Mouse (Mus musculus) midbrain, embryonic 16.5 days (tissue): ENCODE measurements around the gene Ciz1. TPM values are rescaled to one million over a fixed set of nuclear protein-coding genes. Genes with fewer than 3 reads are reported as not detected.
A peak's percentile ranks its signal among the peaks of the same experiment; 100 is the strongest.

Experiments used
- ATAC-seq: fragments of 200-750 bp; cut with Nextera tagmentation; 2 replicates; pipeline ENCODE4 v1.8.0; 2017; ENCODE audit warnings: moderate TSS enrichment
- H3K27ac ChIP-seq: fragments of 300-500 bp; sonication (generic); 2 replicates; pipeline ENCODE4 v1.5.1; 2014; ENCODE audit warnings: mild to moderate bottlenecking, low read length, mixed read lengths
- H3K27me3 ChIP-seq: fragments of 300-500 bp; sonication (generic); 2 replicates; pipeline ENCODE4 v1.6.1; 2014; ENCODE audit warnings: low read depth, low read length, mixed read lengths; ENCODE audit not compliant: control insufficient read depth, insufficient read depth
- H3K36me3 ChIP-seq: fragments of 300-500 bp; sonication (generic); 2 replicates; pipeline ENCODE4 v1.6.1; 2014; ENCODE audit warnings: mild to moderate bottlenecking, low read length, moderate library complexity, mixed read lengths; ENCODE audit not compliant: control insufficient read depth, insufficient read depth
- H3K4me1 ChIP-seq: fragments of 300-500 bp; sonication (generic); 2 replicates; pipeline ENCODE4 v1.6.1; 2014; ENCODE audit warnings: mild to moderate bottlenecking, low read length, mixed read lengths; ENCODE audit not compliant: control insufficient read depth, insufficient read depth
- H3K4me2 ChIP-seq: fragments of 300-500 bp; sonication (generic); 2 replicates; pipeline ENCODE4 v1.6.1; 2014; ENCODE audit warnings: mild to moderate bottlenecking, low read length, mixed read lengths
- H3K4me3 ChIP-seq: fragments of 300-500 bp; sonication (generic); 2 replicates; pipeline ENCODE4 v1.5.1; 2014; ENCODE audit warnings: low read depth, mild to moderate bottlenecking, low read length, moderate library complexity, mixed read lengths
- H3K9ac ChIP-seq: fragments of 300-500 bp; sonication (generic); 2 replicates; pipeline ENCODE4 v1.6.1; 2014; ENCODE audit warnings: low read depth, low read length, mixed read lengths
- H3K9me3 ChIP-seq: fragments of 300-500 bp; sonication (generic); replicated peaks from 2 replicates; pipeline ENCODE4 v1.6.1; 2014; ENCODE audit warnings: mild to moderate bottlenecking, low read length, mixed read lengths; ENCODE audit not compliant: control insufficient read depth, poor library complexity, severe bottlenecking
- WGBS: fragments of 180-500 bp; shearing (Covaris S2); extraction: QIAGEN DNeasy Blood & Tissue Kit; methylation state at CpG from one replicate; pipeline ENCODE4 v1.1.7; 2014; 5-methylcytosine and 5-hydroxymethylcytosine counted together
- polyA plus RNA-seq: library from polyadenylated mRNA; unstranded; fragments of >200 nt; fragmentation: Nextera tagmentation; extraction: Ambion mirVana; gene quantifications from 2 replicates; pipeline ENCODE4 v1.2.1, GENCODE M21; 2015

Ciz1 gene
- polyA plus RNA-seq, 1 experiment from 2014 or later: 58.7 TPM

- H3K4me3 ChIP-seq: peak within 1 kb of the TSS; percentile 95
- WGBS: 1% methylated on average over 31 of the region's 31 CpGs
- H3K4me2 ChIP-seq: peak within 1 kb of the TSS; percentile 91
- no peaks in the 10 kb centered on the region for H3K36me3 ChIP-seq
- peak within 1 kb of the TSS; percentile 94 for H3K9ac ChIP-seq
- no peaks in the 10 kb centered on the region for H3K27me3 ChIP-seq
- H3K27ac ChIP-seq: peak within 1 kb of the TSS; percentile 96
- H3K9me3 ChIP-seq: no peaks in the 10 kb centered on the region
- H3K4me1 ChIP-seq: peaks cover 15% of the 10 kb centered on the region
- ATAC-seq: peak; percentile 92
These were observed 43.4 kb downstream of the Ciz1 start, which contains the start of gene Ptges2 for GRCm38 (mm10) chr2:32395484-32395945. Ptges2 (plus strand) TSS chr2:32395896.

GRCm38 (mm10) chr2:32395946-32396621 is 44.0 kb downstream of the Ciz1 start:
- peak; percentile 97 for ATAC-seq
- Histone ChIP-seq H3K27ac (peak overlapping the region; percentile 96), H3K9me3 (no peaks in the 10 kb centered on the region), H3K27me3 (no peaks in the 10 kb centered on the region), H3K4me2 (peak overlapping the region; percentile 91), H3K4me1 (peaks cover 15% of the 10 kb centered on the region), H3K9ac (peak overlapping the region; percentile 94), H3K4me3 (peak overlapping the region; percentile 95), H3K36me3 (peaks cover 2% of the 10 kb centered on the region; the same call in 1 of the 2 replicates)
- 0% methylated on average over 57 of the region's 59 CpGs for WGBS

GRCm38 (mm10) chr2:32396695-32397094 is 44.6 kb downstream of the Ciz1 start:
- WGBS: 1% methylated on average over 15 of the region's 15 CpGs
- H3K36me3 ChIP-seq: peaks cover 7% of the 10 kb centered on the region; the same call in 1 of the 2 replicates

GRCm38 (mm10) chr2:32404663-32405062 is 52.5 kb downstream of the Ciz1 start:
- 13% methylated on average over 2 of the region's 2 CpGs for WGBS
- H3K9me3 ChIP-seq: no peaks in the 10 kb centered on the region
- no peak overlapping the region for H3K4me3 ChIP-seq
- peaks cover 20% of the 10 kb centered on the region for H3K36me3 ChIP-seq
- no peak overlapping the region for H3K27ac ChIP-seq
- no peak overlapping the region for H3K4me2 ChIP-seq
- H3K27me3 ChIP-seq: no peaks in the 10 kb centered on the region
- ATAC-seq: peak; percentile 44; the same call in 1 of the 2 replicates
- H3K4me1 ChIP-seq: no peaks in the 10 kb centered on the region
- 0 out of 2 replicates have a peak overlapping the region, but pooled peaks have one; percentile 11 for H3K9ac ChIP-seq

More at GRCm38 (mm10) chr2:32396695-32397094, 44.6 kb downstream of the Ciz1 start:
- peak overlapping the region; percentile 96 for H3K27ac ChIP-seq
- H3K27me3 ChIP-seq: no peaks in the 10 kb centered on the region
- H3K9ac ChIP-seq: peak overlapping the region; percentile 94
- H3K9me3 ChIP-seq: no peaks in the 10 kb centered on the region
- H3K4me2 ChIP-seq: peak overlapping the region; percentile 91
- ATAC-seq: no peak
- H3K4me3 ChIP-seq: peak overlapping the region; percentile 95
- peaks cover 15% of the 10 kb centered on the region for H3K4me1 ChIP-seq

GRCm38 (mm10) chr2:32407144-32407824 is 55.2 kb downstream of the Ciz1 start:
- no peak for ATAC-seq

GRCm38 (mm10) chr2:32408429-32409424 is 56.6 kb downstream of the Ciz1 start:
- Histone ChIP-seq H3K27me3 (no peaks in the 10 kb centered on the region), H3K4me2 (no peak overlapping the region), H3K9me3 (no peaks in the 10 kb centered on the region), H3K4me1 (no peaks in the 10 kb centered on the region), H3K36me3 (0 out of 2 replicates have a peak, but pooled peaks cover 2% of the 10 kb centered on the region), H3K27ac (no peak overlapping the region), H3K4me3 (no peak overlapping the region), H3K9ac (no peak overlapping the region)
- ATAC-seq: no peak
- 71% methylated on average over 25 of the region's 25 CpGs for WGBS

More at GRCm38 (mm10) chr2:32407144-32407824, 55.2 kb downstream of the Ciz1 start:
- Histone ChIP-seq H3K36me3 (peaks cover 8% of the 10 kb centered on the region), H3K4me2 (no peak overlapping the region), H3K27me3 (no peaks in the 10 kb centered on the region), H3K4me3 (no peak overlapping the region), H3K27ac (no peak overlapping the region), H3K4me1 (no peaks in the 10 kb centered on the region), H3K9ac (no peak overlapping the region), H3K9me3 (no peaks in the 10 kb centered on the region)
- 88% methylated on average over 7 of the region's 7 CpGs for WGBS

- H3K36me3 ChIP-seq: peaks cover 9% of the 10 kb centered on the region
- WGBS: 88% methylated on average over 7 of the region's 7 CpGs
- H3K4me1 ChIP-seq: no peaks in the 10 kb centered on the region
- H3K27me3 ChIP-seq: no peaks in the 10 kb centered on the region
- no peak overlapping the region for H3K4me3 ChIP-seq
- no peak overlapping the region for H3K4me2 ChIP-seq
- H3K27ac ChIP-seq: no peak overlapping the region
- no peak overlapping the region for H3K9ac ChIP-seq
- no peaks in the 10 kb centered on the region for H3K9me3 ChIP-seq
- ATAC-seq: no peak
These were observed 59.3 kb downstream of the Ciz1 start for GRCm38 (mm10) chr2:32411407-32411806.

GRCm38 (mm10) chr2:32412742-32413531 is 60.8 kb downstream of the Ciz1 start:
- peaks cover 22% of the 10 kb centered on the region for H3K36me3 ChIP-seq
- H3K9ac ChIP-seq: no peak overlapping the region
- no peak for ATAC-seq
- WGBS: 91% methylated on average over 6 of the region's 6 CpGs
- H3K27me3 ChIP-seq: no peaks in the 10 kb centered on the region
- no peaks in the 10 kb centered on the region for H3K9me3 ChIP-seq
- H3K4me3 ChIP-seq: no peak overlapping the region
- H3K27ac ChIP-seq: no peak overlapping the region
- no peak overlapping the region for H3K4me2 ChIP-seq
- no peaks in the 10 kb centered on the region for H3K4me1 ChIP-seq
